Mouse (Mus musculus): ENCODE measurements around the gene Itgb2l.

GRCm38 (mm10) chr16:96434024-96434785 is 9.2 kb downstream of the Itgb2l start:
- TF ChIP-seq EP300 (IDR thresholded peaks at IDR 0.05; ENCODE audit: low read depth) (no peak), CTCF (IDR thresholded peaks at IDR 0.05; ENCODE audit: low read depth) (no peak)
